Mouse (Mus musculus) gastrocnemius, postnatal 10 days (tissue): ENCODE results near the gene Msx3. TPM values are rescaled to one million over a fixed set of nuclear protein-coding genes. Genes with fewer than 3 reads are reported as not detected.

Source experiments
- total RNA-seq, 2 experiments: library from RNA; stranded (reverse); gene quantifications; 2 replicates each; pipeline ENCODE4 v1.2.3; 2021

The Msx3 gene
- total RNA-seq, 2 experiments from 2014 or later: not detected

Other genes starting within 250 kb of the Msx3 start
- under 1 TPM; 0.20 to 0.26 TPM for gene Adgra1, start 214.9 kb downstream of the Msx3 start, total RNA-seq
- under 1 TPM; 0.27 to 0.40 TPM for gene Kndc1, start 154.4 kb downstream of the Msx3 start, total RNA-seq
- gene Utf1, start 105.3 kb downstream of the Msx3 start, total RNA-seq: not detected
- not detected for gene 6430531B16Rik, start 70.3 kb downstream of the Msx3 start, total RNA-seq
- 1 to 10 TPM in 1 of 2 experiments, under 1 TPM in 1; 0.35 to 1.1 TPM for gene Adam8, start 56.5 kb downstream of the Msx3 start, total RNA-seq
- 1 to 10 TPM; 8.8 to 10.0 TPM for gene Zfp511, start 12.7 kb downstream of the Msx3 start, total RNA-seq
- gene Tubgcp2, start 12.4 kb downstream of the Msx3 start, total RNA-seq: 10 to 100 TPM; 21.9 to 29.6 TPM
- under 1 TPM in 1 of 2 experiments, not detected in 1; 0.36 TPM for gene Caly, start 33.5 kb upstream of the Msx3 start, total RNA-seq
- not detected for gene Prap1, start 44.3 kb upstream of the Msx3 start, total RNA-seq
- gene Fuom, start 53.4 kb upstream of the Msx3 start, total RNA-seq: 10 to 100 TPM; 31.2 TPM
- gene Paox, start 66.7 kb upstream of the Msx3 start, total RNA-seq: 1 to 10 TPM; 4.7 to 4.8 TPM
- gene Echs1, start 67.4 kb upstream of the Msx3 start, total RNA-seq: 10 to 100 TPM; 83.5 to 93.1 TPM
- gene Mtg1, start 88.5 kb upstream of the Msx3 start, total RNA-seq: 10 to 100 TPM; 21.9 to 23.5 TPM
- gene Sprn, start 105.8 kb upstream of the Msx3 start, total RNA-seq: under 1 TPM; 0.56 to 0.61 TPM
- gene Olfr522, start 115.7 kb upstream of the Msx3 start, total RNA-seq: not detected
- not detected for gene Olfr523, start 124.1 kb upstream of the Msx3 start, total RNA-seq
- not detected for gene Olfr524, start 156.9 kb upstream of the Msx3 start, total RNA-seq
- gene Cd163l1, start 169.2 kb upstream of the Msx3 start, total RNA-seq: not detected
- gene 5830411N06Rik, start 198.2 kb upstream of the Msx3 start, total RNA-seq: not detected